Mouse (Mus musculus): ENCODE measurements around the gene Peli1.

GRCm38 (mm10) chr11:21062071-21062470, 29.0 kb upstream of the Peli1 start:
- TF ChIP-seq CTCF (IDR thresholded peaks at IDR 0.05; ENCODE audit: low read depth) (no peak), EP300 (IDR thresholded peaks at IDR 0.05; ENCODE audit: low read depth) (no peak)
